Mouse (Mus musculus) liver, embryonic 16.5 days (tissue): ENCODE results near the gene Ret. TPM values are rescaled to one million over a fixed set of nuclear protein-coding genes. Genes with fewer than 3 reads are reported as not detected.
A peak's percentile ranks its signal among the peaks of the same experiment; 100 is the strongest.

Experiments
- ATAC-seq: fragments of 200-750 bp; cut with Nextera tagmentation; 2 replicates; pipeline ENCODE4 v1.8.0; 2017; ENCODE audit warnings: low read depth, mild to moderate bottlenecking, moderate number of reproducible peaks, moderate library complexity
- H3K27ac ChIP-seq: fragments of 300-500 bp; sonication (generic); 2 replicates; pipeline ENCODE4 v1.5.1; 2014; ENCODE audit warnings: mild to moderate bottlenecking, low read length
- H3K27me3 ChIP-seq: fragments of 300-500 bp; sonication (generic); 2 replicates; pipeline ENCODE4 v1.6.1; 2014; ENCODE audit warnings: low read depth, low read length, mixed read lengths; ENCODE audit not compliant: control insufficient read depth, insufficient read depth
- H3K36me3 ChIP-seq: fragments of 300-500 bp; sonication (generic); 2 replicates; pipeline ENCODE4 v1.6.1; 2014; ENCODE audit warnings: mild to moderate bottlenecking; ENCODE audit not compliant: control insufficient read depth, insufficient read depth
- H3K4me1 ChIP-seq: fragments of 300-500 bp; sonication (generic); 2 replicates; pipeline ENCODE4 v1.6.1; 2014; ENCODE audit warnings: low read depth, low read length, mixed read lengths; ENCODE audit not compliant: control insufficient read depth
- H3K4me2 ChIP-seq: fragments of 300-500 bp; sonication (generic); 2 replicates; pipeline ENCODE4 v1.6.1; 2014; ENCODE audit warnings: low read depth, low read length, mixed read lengths
- H3K4me3 ChIP-seq: fragments of 300-500 bp; sonication (generic); 2 replicates; pipeline ENCODE4 v1.5.1; 2014; ENCODE audit warnings: low read depth, mild to moderate bottlenecking, low read length
- H3K9ac ChIP-seq: fragments of 300-500 bp; sonication (generic); 2 replicates; pipeline ENCODE4 v1.6.1; 2014; ENCODE audit warnings: low read depth, low read length
- H3K9me3 ChIP-seq: fragments of 300-500 bp; sonication (generic); replicated peaks from 2 replicates; pipeline ENCODE4 v1.6.1; 2016; ENCODE audit warnings: low read length; ENCODE audit not compliant: control insufficient read depth
- WGBS: fragments of 180-500 bp; shearing (Covaris S2); extraction: QIAGEN DNeasy Blood & Tissue Kit; methylation state at CpG from one replicate; pipeline ENCODE4 v1.1.7; 2014; ENCODE audit not compliant: insufficient replicate concordance; 5-methylcytosine and 5-hydroxymethylcytosine counted together
- polyA plus RNA-seq: library from polyadenylated mRNA; unstranded; fragments of >200 nt; fragmentation: Nextera tagmentation; extraction: Ambion mirVana; gene quantifications from 2 replicates; pipeline ENCODE4 v1.2.1, GENCODE M21; 2015

Gene Ret
- polyA plus RNA-seq, 1 experiment from 2014 or later, result 0.13 TPM

- H3K9me3 ChIP-seq, result no peaks in the 10 kb centered on the region
- H3K4me1 ChIP-seq, result no peaks in the 10 kb centered on the region
- no peak for ATAC-seq
- no peak overlapping the region for H3K27ac ChIP-seq
- H3K4me2 ChIP-seq, result no peak overlapping the region
- WGBS, result 64% methylated on average over 17 of the region's 17 CpGs
- no peak overlapping the region for H3K9ac ChIP-seq
- no peaks in the 10 kb centered on the region for H3K36me3 ChIP-seq
- no peaks in the 10 kb centered on the region for H3K27me3 ChIP-seq
- no peak overlapping the region for H3K4me3 ChIP-seq
Measured at GRCm38 (mm10) chr6:118186620-118187284, 10.8 kb downstream of the Ret start.

GRCm38 (mm10) chr6:118184126-118184525 is 13.4 kb downstream of the Ret start:
- Histone ChIP-seq H3K4me3 (no peak overlapping the region), H3K4me1 (no peaks in the 10 kb centered on the region; the same call in 1 of the 2 replicates), H3K36me3 (no peaks in the 10 kb centered on the region), H3K9me3 (no peaks in the 10 kb centered on the region), H3K27ac (no peak overlapping the region), H3K4me2 (no peak overlapping the region), H3K27me3 (no peaks in the 10 kb centered on the region), H3K9ac (no peak overlapping the region)
- ATAC-seq, result no peak
- WGBS, result 67% methylated on average over 10 of the region's 10 CpGs

GRCm38 (mm10) chr6:118180085-118180423 is 17.5 kb downstream of the Ret start:
- Histone ChIP-seq H3K4me2 (no peak overlapping the region), H3K9me3 (no peaks in the 10 kb centered on the region), H3K36me3 (no peaks in the 10 kb centered on the region), H3K4me1 (no peaks in the 10 kb centered on the region; the same call in 1 of the 2 replicates), H3K9ac (no peak overlapping the region), H3K27me3 (no peaks in the 10 kb centered on the region), H3K27ac (no peak overlapping the region), H3K4me3 (no peak overlapping the region)
- WGBS, result 68% methylated on average over 12 of the region's 12 CpGs
- no peak for ATAC-seq

- Histone ChIP-seq H3K9me3 (no peaks in the 10 kb centered on the region), H3K4me3 (no peak overlapping the region), H3K36me3 (no peaks in the 10 kb centered on the region), H3K9ac (no peak overlapping the region), H3K4me1 (no peaks in the 10 kb centered on the region; the same call in 1 of the 2 replicates), H3K27ac (no peak overlapping the region), H3K27me3 (no peaks in the 10 kb centered on the region), H3K4me2 (no peak overlapping the region)
- WGBS, result 50% methylated on average over 13 of the region's 13 CpGs
- peak; percentile 60 for ATAC-seq
Measured at GRCm38 (mm10) chr6:118179316-118180084, 18.0 kb downstream of the Ret start.

GRCm38 (mm10) chr6:118173975-118174328 is 23.6 kb downstream of the Ret start:
- H3K36me3 ChIP-seq, result no peaks in the 10 kb centered on the region
- no peaks in the 10 kb centered on the region for H3K9me3 ChIP-seq
- no peak overlapping the region for H3K4me2 ChIP-seq
- no peaks in the 10 kb centered on the region for H3K27me3 ChIP-seq
- no peak overlapping the region for H3K4me3 ChIP-seq
- H3K4me1 ChIP-seq, result no peaks in the 10 kb centered on the region
- H3K9ac ChIP-seq, result no peak overlapping the region
- no peak overlapping the region for H3K27ac ChIP-seq
- ATAC-seq, result no peak
- 59% methylated on average over 5 of the region's 5 CpGs for WGBS

GRCm38 (mm10) chr6:118173251-118173974 is 24.1 kb downstream of the Ret start:
- Histone ChIP-seq H3K27ac (no peak overlapping the region), H3K9me3 (no peaks in the 10 kb centered on the region), H3K4me3 (no peak overlapping the region), H3K36me3 (no peaks in the 10 kb centered on the region), H3K4me1 (no peaks in the 10 kb centered on the region), H3K27me3 (no peaks in the 10 kb centered on the region), H3K9ac (no peak overlapping the region), H3K4me2 (no peak overlapping the region)
- no peak for ATAC-seq
- 77% methylated on average over 18 of the region's 18 CpGs for WGBS

- Histone ChIP-seq H3K4me1 (no peaks in the 10 kb centered on the region), H3K36me3 (no peaks in the 10 kb centered on the region), H3K27ac (no peak overlapping the region), H3K4me3 (no peak overlapping the region), H3K9me3 (no peaks in the 10 kb centered on the region), H3K9ac (no peak overlapping the region), H3K4me2 (no peak overlapping the region), H3K27me3 (no peaks in the 10 kb centered on the region)
- ATAC-seq, result no peak
- 74% methylated on average over 7 of the region's 7 CpGs for WGBS
Measured at GRCm38 (mm10) chr6:118171386-118171785, 26.1 kb downstream of the Ret start.

GRCm38 (mm10) chr6:118168106-118168505 is 29.4 kb downstream of the Ret start:
- H3K4me3 ChIP-seq, result no peak overlapping the region
- ATAC-seq, result no peak
- H3K27ac ChIP-seq, result no peak overlapping the region
- WGBS, result 72% methylated on average over 14 of the region's 14 CpGs
- H3K4me2 ChIP-seq, result no peak overlapping the region
- H3K4me1 ChIP-seq, result no peaks in the 10 kb centered on the region
- H3K36me3 ChIP-seq, result no peaks in the 10 kb centered on the region
- H3K27me3 ChIP-seq, result no peaks in the 10 kb centered on the region
- no peak overlapping the region for H3K9ac ChIP-seq
- H3K9me3 ChIP-seq, result no peaks in the 10 kb centered on the region

GRCm38 (mm10) chr6:118167013-118167412 is 30.5 kb downstream of the Ret start:
- no peak overlapping the region for H3K9ac ChIP-seq
- H3K4me3 ChIP-seq, result no peak overlapping the region
- no peak for ATAC-seq
- H3K4me2 ChIP-seq, result no peak overlapping the region
- H3K27me3 ChIP-seq, result no peaks in the 10 kb centered on the region
- no peaks in the 10 kb centered on the region for H3K9me3 ChIP-seq
- 24% methylated on average over 9 of the region's 9 CpGs for WGBS
- no peak overlapping the region for H3K27ac ChIP-seq
- no peaks in the 10 kb centered on the region for H3K36me3 ChIP-seq
- no peaks in the 10 kb centered on the region for H3K4me1 ChIP-seq
